In genomic region chr10:69892162-69892561, GRCm38 (mm10) we compare ENCODE assay signal across 21 mouse cellular contexts.
DNase-seq lines count a peak whose midpoint lies in the region; ATAC-seq and TF ChIP-seq lines count a peak whose summit lies in the region.
"Had no signal": no experiment of that assay in that cellular context is flagged by ENCODE, and none has a peak within 500 bp of the region (broad histone marks: within the 10 kb centered on the region; RNA-seq: fewer than 3 reads in every experiment).

No protein-coding gene starts in this region.

- WGBS in heart, embryonic 10.5 days = 94% methylated on average over 18 of the region's 18 CpGs
- 95% methylated on average over 18 of the region's 18 CpGs for WGBS in midbrain, postnatal 0 days
- WGBS in midbrain, embryonic 14.5 days = 92% methylated on average over 18 of the region's 18 CpGs

- TF ChIP-seq CTCF in midbrain, postnatal 0 days (IDR thresholded peaks at IDR 0.05) = no peak

- ATAC-seq in cerebellum, adult (ENCODE audit: insufficient number of reproducible peaks, low FRiP score, low TSS enrichment) = peak; percentile 49; the same call in 1 of the 2 replicates
- no peak for ATAC-seq in midbrain, postnatal 0 days (ENCODE audit: low FRiP score)
- ATAC-seq in midbrain, embryonic 14.5 days (ENCODE audit: low FRiP score, low TSS enrichment) = no peak
- ATAC-seq: CD4-positive, CD25-positive, alpha-beta regulatory T cell, adult 4 months; forebrain, embryonic 15.5 days; intestine, embryonic 16.5 days had no signal

- no peak overlapping the region for H3K4me2 ChIP-seq in midbrain, postnatal 0 days (ENCODE audit: low read depth, low read length, poor library complexity, severe bottlenecking)
- H3K4me2 ChIP-seq in midbrain, embryonic 14.5 days (ENCODE audit: low read length) = no peak overlapping the region
- H3K4me2 ChIP-seq: embryonic facial prominence, embryonic 12.5 days; forebrain, embryonic 15.5 days; heart, embryonic 12.5 days; hindbrain, embryonic 15.5 days had no signal

- no peak overlapping the region for H3K27ac ChIP-seq in heart, embryonic 10.5 days
- no peak overlapping the region for H3K27ac ChIP-seq in midbrain, postnatal 0 days (ENCODE audit: low read depth, low read length)
- no peak overlapping the region for H3K27ac ChIP-seq in midbrain, embryonic 14.5 days (replicated peaks; ENCODE audit: low read depth, low read length)
- H3K27ac ChIP-seq: embryonic facial prominence, embryonic 12.5 days; forebrain, embryonic 15.5 days; heart, adult 2 months; hindbrain, embryonic 10.5 days; hindbrain, embryonic 15.5 days had no signal

- no peak overlapping the region for H3K4me3 ChIP-seq in heart, embryonic 10.5 days
- no peak overlapping the region for H3K4me3 ChIP-seq in midbrain, postnatal 0 days (ENCODE audit: low read depth, low read length)
- no peak overlapping the region for H3K4me3 ChIP-seq in midbrain, embryonic 14.5 days (replicated peaks; ENCODE audit: low read depth, low read length)
- H3K4me3 ChIP-seq: embryonic facial prominence, embryonic 12.5 days; forebrain, embryonic 15.5 days; heart, adult 2 months; heart, embryonic 12.5 days; hindbrain, embryonic 10.5 days; hindbrain, embryonic 15.5 days had no signal

- DNase-seq in cerebellum, adult 11 months = no peak
- peak; percentile 84 for DNase-seq in heart, adult 11 months
- no peak for DNase-seq in heart, embryonic 10.5 days (ENCODE audit: low spot score)
- peak; percentile 11 for DNase-seq in midbrain, postnatal 0 days (ENCODE audit: low spot score)
- DNase-seq in midbrain, embryonic 14.5 days = no peak
- no peak for DNase-seq in urinary bladder, postnatal 4 days (ENCODE audit: low spot score in 2 of 2)
- DNase-seq in frontal cortex, postnatal 25 days (ENCODE audit: low spot score in 2 of 2) = no peak
- DNase-seq: adrenal gland, adult 8-10 months; adrenal gland, postnatal 36 days; B cell, adult 2 months; gastrocnemius, postnatal 10 days; heart, adult 2 months had no signal

- peaks cover 19% of the 10 kb centered on the region; the same call in 1 of the 2 replicates for H3K4me1 ChIP-seq in heart, embryonic 10.5 days
- H3K4me1 ChIP-seq in midbrain, postnatal 0 days (ENCODE audit: insufficient read depth, low read length) = no peaks in the 10 kb centered on the region
- H3K4me1 ChIP-seq in midbrain, embryonic 14.5 days (ENCODE audit: control insufficient read depth, insufficient read depth, low read length) = no peaks in the 10 kb centered on the region
- H3K4me1 ChIP-seq: embryonic facial prominence, embryonic 12.5 days; forebrain, embryonic 15.5 days; hindbrain, embryonic 15.5 days had no signal

- H3K9me3 ChIP-seq in heart, embryonic 10.5 days = no peaks in the 10 kb centered on the region
- no peaks in the 10 kb centered on the region for H3K9me3 ChIP-seq in midbrain, postnatal 0 days (ENCODE audit: low read length)
- H3K9me3 ChIP-seq in midbrain, embryonic 14.5 days (ENCODE audit: control insufficient read depth, low read length) = no peaks in the 10 kb centered on the region
- H3K9me3 ChIP-seq: embryonic facial prominence, embryonic 12.5 days; forebrain, embryonic 15.5 days; heart, embryonic 12.5 days; hindbrain, embryonic 10.5 days; hindbrain, embryonic 15.5 days had no signal

- H3K9ac ChIP-seq in midbrain, postnatal 0 days (replicated peaks; ENCODE audit: low read length, poor library complexity, severe bottlenecking) = no peak overlapping the region
- H3K9ac ChIP-seq in midbrain, embryonic 14.5 days (replicated peaks; ENCODE audit: low read length) = no peak overlapping the region
- H3K9ac ChIP-seq: embryonic facial prominence, embryonic 12.5 days; forebrain, embryonic 15.5 days; heart, embryonic 12.5 days; hindbrain, embryonic 15.5 days had no signal

- no peaks in the 10 kb centered on the region for H3K27me3 ChIP-seq in heart, embryonic 10.5 days (ENCODE audit: insufficient read depth, poor library complexity, severe bottlenecking)
- H3K27me3 ChIP-seq in midbrain, postnatal 0 days (ENCODE audit: insufficient read depth, low read length) = no peaks in the 10 kb centered on the region
- no peaks in the 10 kb centered on the region for H3K27me3 ChIP-seq in midbrain, embryonic 14.5 days (ENCODE audit: control insufficient read depth, insufficient read depth, low read length)
- H3K27me3 ChIP-seq: embryonic facial prominence, embryonic 12.5 days; forebrain, embryonic 15.5 days; heart, embryonic 12.5 days; hindbrain, embryonic 15.5 days had no signal

- H3K36me3 ChIP-seq in heart, embryonic 10.5 days = peaks cover 40% of the 10 kb centered on the region
- H3K36me3 ChIP-seq in midbrain, postnatal 0 days (ENCODE audit: insufficient read depth, low read length) = peaks cover 18% of the 10 kb centered on the region
- peaks cover 33% of the 10 kb centered on the region for H3K36me3 ChIP-seq in midbrain, embryonic 14.5 days (ENCODE audit: control insufficient read depth, insufficient read depth, low read length)
- H3K36me3 ChIP-seq: G1E had no signal

Comparison
In these comparisons a context has a peak if more than half of its experiments do, and no peak if none do; other contexts are left out.
1. DNase-seq: peak in heart, adult 11 months (single experiment) and midbrain, postnatal 0 days (single experiment); none in cerebellum, adult 11 months (single experiment), heart, embryonic 10.5 days (single experiment), midbrain, embryonic 14.5 days (single experiment), urinary bladder, postnatal 4 days (0 of 2) and frontal cortex, postnatal 25 days (0 of 2).